Mouse (Mus musculus) cortical plate, adult 2 months (tissue): ENCODE measurements around the gene Dusp3. TPM values are rescaled to one million over a fixed set of nuclear protein-coding genes. Genes with fewer than 3 reads are reported as not detected.

Source experiments
- H3K27ac ChIP-seq: fragments of 200-500 bp; 2 replicates; pipeline ENCODE4 v1.5.1; 2012; ENCODE audit warnings: low read length, control low read depth, inconsistent platforms; ENCODE audit not compliant: insufficient read depth
- H3K4me1 ChIP-seq: fragments of 200-500 bp; 2 replicates; pipeline ENCODE4 v1.6.1; 2011; ENCODE audit warnings: low read length; ENCODE audit not compliant: control insufficient read depth, insufficient read depth
- H3K4me3 ChIP-seq: fragments of 200-500 bp; 2 replicates; pipeline ENCODE4 v1.5.1; 2011; ENCODE audit warnings: mild to moderate bottlenecking, low read length, control low read depth; ENCODE audit not compliant: insufficient read depth
- CTCF ChIP-seq: fragments of 200-500 bp; IDR thresholded peaks from 2 replicates; pipeline ENCODE4 v1.5.1; 2011; ENCODE audit warnings: mild to moderate bottlenecking, control low read depth, low read length; ENCODE audit not compliant: insufficient read depth; ENCODE audit errors: extremely low read depth
- POLR2A ChIP-seq: fragments of 200-500 bp; IDR thresholded peaks from 2 replicates; pipeline ENCODE4 v1.6.1; 2011; ENCODE audit warnings: mild to moderate bottlenecking, low read length, control low read depth; ENCODE audit not compliant: insufficient read depth; ENCODE audit errors: extremely low read depth
- polyA plus RNA-seq: library from polyadenylated mRNA; depleted of rRNA; stranded (reverse); fragments of >200 nt; gene quantifications from 2 replicates; pipeline ENCODE4 v1.2.3, GENCODE M21; 2012

Dusp3 gene
- polyA plus RNA-seq, 1 experiment: 171 TPM

- TF ChIP-seq CTCF (no peak), POLR2A (no peak)
- Histone ChIP-seq H3K4me3 (no peak overlapping the region), H3K4me1 (peaks cover 1% of the 10 kb centered on the region; the same call in 1 of the 2 replicates), H3K27ac (no peak overlapping the region)
Observed at GRCm38 (mm10) chr11:101969835-101970234, 17.0 kb downstream of the Dusp3 start.

GRCm38 (mm10) chr11:101968791-101969190 lies 18.0 kb downstream of the Dusp3 start:
- no peak overlapping the region for H3K4me3 ChIP-seq
- H3K27ac ChIP-seq: no peak overlapping the region
- peaks cover under 1% of the 10 kb centered on the region; the same call in 1 of the 2 replicates for H3K4me1 ChIP-seq
- peak; percentile 100 for TF ChIP-seq CTCF
- no peak for TF ChIP-seq POLR2A

GRCm38 (mm10) chr11:101968311-101968710 lies 18.5 kb downstream of the Dusp3 start:
- no peak overlapping the region for H3K27ac ChIP-seq
- no peaks in the 10 kb centered on the region for H3K4me1 ChIP-seq
- no peak overlapping the region for H3K4me3 ChIP-seq
- no peak for TF ChIP-seq POLR2A
- no peak for TF ChIP-seq CTCF

GRCm38 (mm10) chr11:101966965-101967614 lies 19.7 kb downstream of the Dusp3 start, which contains the start of gene Sost:
TSS of gene Sost (minus strand) at chr11:101967015.
- H3K4me3 ChIP-seq: no peak within 1 kb of the TSS
- no peak within 1 kb of the TSS for H3K27ac ChIP-seq
- H3K4me1 ChIP-seq: no peaks in the 10 kb centered on the region
- TF ChIP-seq CTCF (no peak), POLR2A (no peak)

GRCm38 (mm10) chr11:101965553-101965952 lies 21.3 kb downstream of the Dusp3 start:
- TF ChIP-seq CTCF (no peak), POLR2A (no peak)
- Histone ChIP-seq H3K4me1 (no peaks in the 10 kb centered on the region), H3K4me3 (no peak overlapping the region), H3K27ac (no peak overlapping the region)

- Histone ChIP-seq H3K4me1 (no peaks in the 10 kb centered on the region), H3K4me3 (no peak overlapping the region), H3K27ac (no peak overlapping the region)
- TF ChIP-seq POLR2A: no peak
- no peak for TF ChIP-seq CTCF
Observed at GRCm38 (mm10) chr11:101964647-101965046, 22.2 kb downstream of the Dusp3 start.

GRCm38 (mm10) chr11:101963473-101964291 lies 23.1 kb downstream of the Dusp3 start:
- no peaks in the 10 kb centered on the region for H3K4me1 ChIP-seq
- peak overlapping the region; percentile 31 for H3K4me3 ChIP-seq
- TF ChIP-seq POLR2A: no peak
- TF ChIP-seq CTCF: no peak
- H3K27ac ChIP-seq: no peak overlapping the region

- TF ChIP-seq CTCF: no peak
- no peak for TF ChIP-seq POLR2A
- Histone ChIP-seq H3K4me3 (peak overlapping the region; percentile 31), H3K27ac (no peak overlapping the region), H3K4me1 (no peaks in the 10 kb centered on the region)
Observed at GRCm38 (mm10) chr11:101963043-101963442, 23.8 kb downstream of the Dusp3 start.

- no peaks in the 10 kb centered on the region for H3K4me1 ChIP-seq
- TF ChIP-seq CTCF: no peak
- no peak overlapping the region for H3K4me3 ChIP-seq
- H3K27ac ChIP-seq: no peak overlapping the region
Observed at GRCm38 (mm10) chr11:101957476-101957875, 29.3 kb downstream of the Dusp3 start.

GRCm38 (mm10) chr11:101953441-101953840 lies 33.4 kb downstream of the Dusp3 start:
- no peak for TF ChIP-seq CTCF
- TF ChIP-seq POLR2A: no peak
- H3K4me1 ChIP-seq: no peaks in the 10 kb centered on the region
- H3K4me3 ChIP-seq: no peak overlapping the region
- no peak overlapping the region for H3K27ac ChIP-seq
